Mouse (Mus musculus) cerebellum, postnatal 36 days (tissue): ENCODE measurements at regions not wholly inside any gene's neighbourhood (a gene's known extent, or its start where the extent isn't known, plus 50 kb on each side); places are given as distances from the start of the nearest gene placed in this dataset.

Experiments used
- DNase-seq, 2 experiments: peaks; one replicate each; pipeline ENCODE4 v3.0.0; 2021 to 2022; ENCODE audit warnings: mixed read lengths in 2 of 2

DNA sequence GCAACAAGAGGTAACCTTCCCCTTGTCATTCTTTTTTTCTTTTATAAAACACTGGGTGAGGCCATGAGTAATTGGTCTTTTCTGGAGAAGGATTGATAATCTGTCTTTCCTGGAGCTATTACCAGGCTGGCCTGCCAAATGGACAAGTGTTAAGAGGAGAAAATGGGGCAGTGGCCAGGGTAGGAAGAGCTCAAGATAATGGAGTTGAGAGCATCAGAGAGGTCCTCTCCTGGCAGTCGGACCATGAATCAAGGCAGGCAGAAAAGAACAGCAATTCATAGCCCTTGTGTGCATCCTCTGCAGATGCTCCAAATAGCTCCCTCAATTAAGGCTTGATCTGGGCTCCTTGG lies 208.2 kb downstream of the Rpl10-ps3 start:
- DNase-seq, result no peak

GRCm38 (mm10) chr9:50135939-50136635 lies 208.7 kb downstream of the Rpl10-ps3 start:
- no peak for DNase-seq

DNA sequence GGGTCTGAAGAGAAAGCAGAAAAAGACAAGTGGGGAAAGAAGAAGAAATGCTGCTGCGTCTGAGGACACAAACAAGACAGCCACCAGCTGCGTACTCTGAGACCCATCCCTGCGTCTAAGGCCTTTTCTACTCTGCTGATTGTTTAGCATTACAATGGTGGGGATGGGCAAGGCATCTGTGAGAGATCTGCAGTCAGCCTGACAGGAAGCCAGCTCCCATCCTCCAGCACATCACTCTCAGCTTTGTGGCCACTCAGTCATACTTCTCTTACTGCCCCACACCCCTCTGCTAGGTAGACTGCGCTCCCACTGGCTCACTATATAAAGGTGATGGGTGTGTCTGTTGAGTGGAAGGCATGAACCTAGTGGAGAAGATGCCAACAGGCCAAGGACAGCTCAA lies 220.5 kb downstream of the Rpl10-ps3 start:
- DNase-seq, result no peak

DNA sequence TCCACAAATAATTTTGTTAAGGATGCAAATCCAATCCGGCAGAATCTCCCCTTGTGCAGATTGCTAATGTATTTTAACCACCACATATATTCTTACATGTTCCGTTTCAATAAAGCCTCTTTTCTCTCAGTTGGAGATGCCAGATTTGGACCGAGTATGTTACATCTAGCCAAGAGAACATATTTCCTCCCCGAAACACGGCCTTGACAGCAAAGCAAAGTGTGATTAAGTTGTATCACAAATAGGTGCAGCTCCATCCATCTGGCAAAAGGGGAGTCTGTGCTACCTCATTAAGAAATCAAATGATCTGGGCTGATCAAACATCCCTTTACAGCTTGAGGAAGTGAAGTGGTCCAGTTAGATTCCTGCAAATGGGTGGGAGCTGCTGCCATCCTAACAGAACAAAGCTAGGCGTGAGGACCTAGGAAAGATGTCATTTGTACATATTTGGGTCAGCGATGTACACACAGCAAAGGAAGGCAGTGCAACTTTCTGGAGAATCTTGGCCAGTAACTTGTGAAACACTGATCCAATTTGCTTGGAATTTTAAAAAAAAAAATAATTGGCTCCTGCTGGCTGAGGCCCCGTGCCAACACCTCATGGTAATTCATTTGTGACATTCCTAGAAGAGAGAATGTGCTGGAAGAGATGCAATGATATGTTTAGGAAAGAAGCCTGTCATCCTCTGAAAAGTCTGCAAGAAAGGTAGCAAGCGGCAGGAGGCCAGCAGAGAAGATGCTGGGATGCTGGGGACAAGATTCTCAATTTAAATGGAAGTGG lies 223.8 kb downstream of the Rpl10-ps3 start:
- no peak for DNase-seq

DNA sequence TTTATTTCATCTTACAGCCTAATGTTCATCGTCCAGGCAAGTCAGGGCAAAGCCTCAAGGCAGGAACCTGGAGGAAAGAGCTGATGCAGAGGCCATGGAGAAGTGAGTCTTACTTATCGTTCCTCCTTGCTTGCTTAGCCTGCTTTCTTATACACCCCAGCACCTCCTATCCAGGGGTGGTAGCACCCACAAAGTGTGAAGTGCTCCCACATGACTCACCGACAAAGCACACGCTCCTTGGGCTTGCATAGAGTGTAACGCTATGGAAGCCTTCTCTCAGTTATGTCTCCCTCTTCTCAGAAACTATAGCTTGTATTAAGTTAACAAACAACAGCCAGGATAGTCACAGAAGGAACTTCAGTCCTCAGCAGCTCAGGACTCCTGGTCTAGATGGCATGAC lies 225.4 kb downstream of the Rpl10-ps3 start:
- no peak for DNase-seq

GRCm38 (mm10) chr9:50118578-50118977 lies 226.2 kb downstream of the Rpl10-ps3 start:
- DNase-seq, result no peak

GRCm38 (mm10) chr9:50106551-50106950 lies 238.2 kb downstream of the Rpl10-ps3 start:
- DNase-seq, result no peak

DNA sequence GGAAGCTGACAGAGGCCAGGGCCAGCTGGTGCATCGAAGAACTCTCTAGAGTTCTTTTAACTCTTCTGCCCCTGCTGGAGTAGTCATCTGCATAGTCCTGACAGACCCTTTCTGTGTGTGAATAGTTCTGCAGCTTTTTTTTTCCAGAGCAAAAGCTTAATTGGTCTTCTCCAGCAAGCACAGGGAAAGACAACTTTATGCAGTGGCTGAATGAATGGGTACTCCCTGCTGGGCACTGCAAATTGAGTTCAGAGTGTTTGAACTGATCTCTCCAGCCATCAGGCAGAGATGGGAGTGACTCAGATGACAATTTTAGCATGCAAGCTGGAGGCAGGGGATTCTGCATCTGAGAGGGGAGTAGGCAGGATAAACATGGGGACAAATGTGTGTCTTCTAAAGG lies 242.0 kb downstream of the Rpl10-ps3 start:
- DNase-seq, result no peak

- no peak for DNase-seq
These were observed 243.7 kb downstream of the Rpl10-ps3 start for GRCm38 (mm10) chr9:50101061-50101460.

DNA sequence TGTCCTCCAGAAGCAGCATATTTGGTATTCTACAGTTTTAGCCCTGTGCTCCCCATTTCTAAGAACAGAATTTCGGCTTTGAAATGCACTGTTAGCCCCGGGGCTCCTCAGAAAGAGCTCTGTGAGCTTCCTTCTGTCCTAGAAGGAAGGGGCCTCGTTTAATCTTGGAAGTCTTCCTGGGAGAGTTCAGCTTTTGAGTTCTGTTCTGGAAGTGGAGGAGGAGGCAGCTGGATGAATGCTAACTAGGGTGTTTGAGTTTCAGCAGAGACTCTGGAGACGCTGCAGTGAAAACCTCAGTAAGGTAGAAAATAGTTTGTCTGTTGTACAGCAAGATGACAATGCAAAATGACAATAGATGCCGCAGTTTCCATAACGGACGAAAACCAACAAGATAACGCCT lies 253.8 kb downstream of the Rpl10-ps3 start:
- no peak for DNase-seq

DNA sequence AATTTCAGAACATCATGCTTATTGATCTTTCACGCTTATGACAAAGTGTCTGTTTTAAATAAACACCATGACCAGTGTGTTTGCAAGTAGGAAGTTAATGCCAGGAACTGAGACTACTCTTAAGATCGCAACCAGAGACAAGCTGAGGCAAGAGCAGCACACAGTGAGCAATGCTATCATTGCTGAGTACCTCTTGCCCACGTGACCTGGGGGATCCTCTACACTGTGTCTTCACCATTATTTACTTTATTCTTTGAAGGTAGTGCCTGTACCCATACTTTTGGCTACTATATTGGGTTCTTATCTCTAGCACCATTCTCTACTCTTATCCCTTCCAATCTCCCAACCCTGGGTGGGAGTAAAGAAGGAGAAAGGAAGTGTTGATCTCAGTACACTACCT lies 254.9 kb downstream of the Rpl10-ps3 start:
- no peak for DNase-seq

- DNase-seq, result no peak
These were observed 264.6 kb downstream of the Rpl10-ps3 start for GRCm38 (mm10) chr9:50080205-50080604.

GRCm38 (mm10) chr9:50068576-50068975 lies 269.9 kb upstream of the Ncam1 start:
- no peak for DNase-seq

DNA sequence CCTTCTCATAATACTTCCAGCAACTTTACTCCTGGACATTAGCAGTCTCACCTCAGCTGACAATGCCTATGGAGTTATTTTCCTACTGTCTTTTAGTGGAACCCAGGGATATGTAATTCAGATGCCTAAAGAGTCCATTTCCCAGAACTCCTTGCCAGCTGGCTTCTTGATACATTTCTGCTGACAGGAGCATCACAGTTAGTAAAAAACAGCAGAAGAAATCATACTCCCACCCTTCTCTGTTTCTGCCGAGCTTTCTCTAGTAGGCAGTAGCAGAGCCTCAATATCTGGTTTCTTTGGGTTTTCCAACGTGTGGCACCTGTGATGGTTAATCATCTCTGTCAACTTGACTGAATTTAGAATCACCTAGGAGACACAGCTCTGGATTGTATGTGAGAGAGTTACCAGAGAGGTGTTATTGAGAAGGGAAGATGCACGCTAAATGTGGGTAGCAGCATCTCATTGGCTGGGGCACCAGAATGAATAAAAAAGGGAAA lies 269.1 kb upstream of the Ncam1 start:
- no peak for DNase-seq

GRCm38 (mm10) chr9:50064505-50065229 lies 265.9 kb upstream of the Ncam1 start:
- peak in 1 of 2 experiments; percentile 1 for DNase-seq

GRCm38 (mm10) chr9:50038231-50038630 lies 239.5 kb upstream of the Ncam1 start:
- peak; percentile 10 to 24 for DNase-seq

GRCm38 (mm10) chr9:50032322-50033158 lies 233.8 kb upstream of the Ncam1 start:
- no peak for DNase-seq

- DNase-seq, result no peak
These were observed 232.6 kb upstream of the Ncam1 start for GRCm38 (mm10) chr9:50031318-50031717.

DNA sequence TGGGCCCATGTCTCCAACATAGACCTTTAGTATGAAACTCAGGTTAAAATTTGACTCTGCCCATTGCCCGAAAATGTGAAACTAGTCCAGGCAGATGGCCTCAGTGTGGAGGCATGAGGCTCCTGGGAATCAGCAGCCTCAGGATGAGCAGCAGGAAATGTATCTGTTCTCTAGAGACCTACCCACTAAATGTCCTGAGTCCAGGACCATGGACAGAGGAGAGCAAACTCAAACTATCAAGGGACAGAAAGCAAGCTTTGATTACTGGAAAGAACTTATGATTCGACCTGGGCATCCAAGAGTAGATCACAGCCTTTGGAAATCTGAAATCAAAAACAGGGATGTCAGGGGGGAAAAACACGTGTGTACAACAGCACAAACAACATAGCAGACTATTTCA lies 230.3 kb upstream of the Ncam1 start:
- DNase-seq, result no peak

GRCm38 (mm10) chr9:50028573-50028972 lies 229.8 kb upstream of the Ncam1 start:
- no peak for DNase-seq

DNA sequence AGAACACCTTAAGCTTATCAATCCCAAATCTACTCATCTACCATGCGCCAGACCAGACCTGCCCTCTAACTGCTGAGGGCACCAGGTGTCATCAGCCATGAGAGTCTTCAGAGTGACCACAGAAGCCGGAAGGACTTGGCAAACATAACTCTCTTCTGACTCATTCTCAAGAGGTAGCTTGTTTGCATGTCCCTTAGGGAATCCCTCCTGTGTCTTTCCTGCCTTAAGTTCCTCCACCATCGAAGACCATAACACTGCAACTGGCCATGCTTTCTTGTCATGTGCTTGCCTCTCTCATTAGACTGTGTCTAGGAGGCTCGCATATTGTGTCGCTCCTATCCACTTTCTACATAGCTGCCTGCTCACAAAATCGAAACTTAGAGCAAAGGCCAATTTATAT lies 226.1 kb upstream of the Ncam1 start:
- no peak for DNase-seq

- DNase-seq, result no peak
These were observed 214.9 kb upstream of the Ncam1 start for GRCm38 (mm10) chr9:50013602-50014001.
